In the genomic region with DNA sequence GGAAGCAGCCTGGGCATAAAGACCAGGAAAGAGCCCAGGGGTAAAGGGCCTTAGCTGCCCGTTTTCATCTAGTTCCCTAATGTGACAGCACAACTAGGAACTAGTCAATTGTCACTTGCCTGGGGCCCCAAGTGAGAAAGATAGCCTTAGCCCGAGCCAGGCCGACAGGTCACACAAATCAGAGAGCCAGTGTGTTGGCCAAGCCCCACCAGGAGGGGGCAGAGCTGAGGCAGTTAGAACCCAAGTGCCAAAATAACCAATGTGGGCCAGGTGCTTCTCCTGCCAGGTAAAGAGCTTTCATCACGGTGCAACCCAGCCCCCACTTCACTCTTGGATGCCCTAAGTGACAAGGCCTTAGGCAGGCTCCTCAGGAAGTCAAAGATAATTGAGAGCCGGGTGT, we compare ENCODE assay signal across 9 mouse cellular contexts.
DNase-seq lines count a peak whose midpoint lies in the region; ATAC-seq and TF ChIP-seq lines count a peak whose summit lies in the region.
"Had no signal": no experiment of that assay in that cellular context is flagged by ENCODE, and none has a peak within 500 bp of the region (broad histone marks: within the 10 kb centered on the region; RNA-seq: fewer than 3 reads in every experiment).

No protein-coding gene starts in this region.

- H3K36me3 ChIP-seq in heart, postnatal 0 days (replicated peaks; ENCODE audit: control insufficient read depth, insufficient read depth, low read length), result no peaks in the 10 kb centered on the region

- H3K4me3 ChIP-seq in heart, postnatal 0 days (ENCODE audit: low read depth, low read length), result no peak overlapping the region
- H3K4me3 ChIP-seq: megakaryocyte, embryonic 14.5 days had no signal

- no peak for TF ChIP-seq EP300 in heart, postnatal 0 days (IDR thresholded peaks at IDR 0.05; ENCODE audit: low read depth)

- no peak overlapping the region for H3K4me2 ChIP-seq in heart, postnatal 0 days (ENCODE audit: low read depth, low read length)

- 0 out of 2 replicates have a peak, but pooled peaks cover 4% of the 10 kb centered on the region for H3K27me3 ChIP-seq in heart, postnatal 0 days (ENCODE audit: control insufficient read depth, insufficient read depth, low read length)

- 64% methylated on average over 5 of the region's 5 CpGs for WGBS in heart, postnatal 0 days

- DNase-seq in heart, postnatal 0 days (ENCODE audit: low spot score), result no peak
- no peak for DNase-seq in heart, adult 8-10 months (ENCODE audit: low spot score)
- peak; percentile 22 for DNase-seq in CD4-positive helper T cell, adult 2 months (ENCODE audit: low read depth, low spot score)
- no peak for DNase-seq in brain, embryonic 14.5 days (ENCODE audit: low read depth)
- DNase-seq in lung, postnatal 36 days, result peak; percentile 79
- DNase-seq in layer of hippocampus, adult 11-12 months (ENCODE audit: low spot score), result no peak
- DNase-seq in right cerebral cortex, postnatal 4 days, result no peak

- no peaks in the 10 kb centered on the region; the same call in 1 of the 2 replicates for H3K4me1 ChIP-seq in heart, postnatal 0 days (ENCODE audit: control insufficient read depth, insufficient read depth)
- H3K4me1 ChIP-seq: megakaryocyte, embryonic 14.5 days had no signal

- H3K9me3 ChIP-seq in heart, postnatal 0 days (replicated peaks; ENCODE audit: control insufficient read depth, low read length), result no peaks in the 10 kb centered on the region
- H3K9me3 ChIP-seq: megakaryocyte, embryonic 14.5 days had no signal

- no peak for ATAC-seq in heart, postnatal 0 days (ENCODE audit: insufficient read depth, low read depth)
- no peak for ATAC-seq in erythroblast, adult 5-6 weeks (replicated peaks; ENCODE audit: low FRiP score, poor library complexity, severe bottlenecking)

- no peak for TF ChIP-seq POLR2A in brain, embryonic 14.5 days (IDR thresholded peaks at IDR 0.05; ENCODE audit: borderline replicate concordance, extremely low read depth, insufficient read depth, insufficient read length, poor library complexity, severe bottlenecking)

- TF ChIP-seq CTCF in heart, postnatal 0 days (IDR thresholded peaks at IDR 0.05; ENCODE audit: low read depth), result peak; percentile 31
- peak; percentile 48; the same call in 1 of the 2 replicates for TF ChIP-seq CTCF in brain, embryonic 14.5 days (IDR thresholded peaks at IDR 0.05; ENCODE audit: borderline replicate concordance, extremely low read depth, insufficient read depth, insufficient read length)

- H3K9ac ChIP-seq in heart, postnatal 0 days (replicated peaks; ENCODE audit: low read depth, low read length), result no peak overlapping the region

- H3K27ac ChIP-seq in heart, postnatal 0 days (ENCODE audit: low read depth), result no peak overlapping the region

Comparison
In these comparisons a context has a peak if more than half of its experiments do, and no peak if none do; other contexts are left out.
1. DNase-seq: peak in CD4-positive helper T cell, adult 2 months (single experiment) and lung, postnatal 36 days (single experiment); none in heart, postnatal 0 days (single experiment), heart, adult 8-10 months (single experiment), brain, embryonic 14.5 days (single experiment), layer of hippocampus, adult 11-12 months (single experiment) and right cerebral cortex, postnatal 4 days (single experiment).